Mouse (Mus musculus) testis, adult 2 months (tissue): Measurements from ENCODE around the gene Neu2.

Experiments used
- CTCF ChIP-seq: fragments of 200-500 bp; IDR thresholded peaks from 2 replicates; pipeline ENCODE4 v1.5.1; 2012; ENCODE audit warnings: low read depth, mild to moderate bottlenecking, inconsistent platforms, low read length, moderate library complexity; ENCODE audit not compliant: control insufficient read depth, insufficient read depth, insufficient replicate concordance
- POLR2A ChIP-seq: fragments of 200-500 bp; IDR thresholded peaks from 2 replicates; pipeline ENCODE4 v1.6.1; 2012; ENCODE audit warnings: low read depth, mild to moderate bottlenecking, inconsistent platforms, low read length, moderate library complexity; ENCODE audit not compliant: control insufficient read depth

DNA sequence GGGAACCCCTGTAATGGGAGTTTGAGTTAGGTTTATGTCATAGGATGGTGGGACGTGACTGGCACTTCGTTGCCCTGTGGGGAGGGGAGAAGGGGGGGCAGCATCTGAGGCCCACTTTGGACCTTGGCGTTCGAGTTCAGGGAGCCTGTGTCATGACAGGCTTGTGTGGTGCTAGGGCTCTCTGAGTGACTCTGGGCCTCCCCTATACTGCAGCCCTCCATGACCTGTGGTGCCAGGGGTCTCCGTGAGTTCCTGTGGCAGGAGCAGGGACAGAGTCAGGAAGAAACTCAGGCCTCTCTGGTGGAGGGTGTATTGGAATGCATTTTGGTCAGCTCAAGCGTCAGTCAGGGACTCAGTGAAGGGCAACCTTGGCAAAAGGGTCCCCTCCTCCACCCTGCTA lies 111.0 kb downstream of the Neu2 start:
- TF ChIP-seq POLR2A (no peak), CTCF (no peak)
